Mouse (Mus musculus): ENCODE data around the gene 4930469K13Rik. TPM values are rescaled to one million over a fixed set of nuclear protein-coding genes. Genes with fewer than 3 reads are reported as not detected.

Gene 4930469K13Rik
- polyA plus RNA-seq, 1 experiment, result not detected

DNA sequence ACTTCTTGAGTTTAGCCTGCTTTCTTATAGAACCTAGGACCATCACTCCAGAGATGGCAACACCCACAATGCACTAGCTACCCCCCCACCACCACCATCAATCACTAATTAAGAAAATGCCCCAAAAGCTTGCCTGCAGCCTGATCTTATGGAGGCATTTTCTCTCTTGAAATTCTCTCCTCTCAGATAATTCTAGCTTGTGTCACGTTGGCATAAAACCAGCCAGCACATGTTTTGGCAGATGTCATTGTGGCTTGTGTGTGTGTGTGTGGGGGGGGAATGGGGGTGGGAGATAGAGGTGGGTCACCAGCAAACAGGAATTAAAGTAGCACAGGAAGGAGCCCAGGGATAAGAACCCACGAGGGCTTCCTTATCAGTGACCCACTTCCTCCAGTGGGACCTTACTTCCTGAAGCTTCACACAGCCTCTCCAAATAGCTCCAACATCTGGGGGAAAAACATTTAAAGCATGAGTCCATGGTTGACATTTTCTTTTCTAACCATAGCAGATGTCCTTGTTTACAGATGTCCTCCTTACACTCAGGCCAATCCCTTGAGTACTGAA, 18.3 kb upstream of the 4930469K13Rik start:
- Histone ChIP-seq H3K36me3 (replicated peaks; ENCODE audit: low read length) (peaks cover 3% of the 10 kb centered on the region), H3K27me3 (replicated peaks) (no peaks in the 10 kb centered on the region), H3K4me1 (peaks cover 63% of the 10 kb centered on the region), H3K4me3 (replicated peaks) (peak overlapping the region; percentile 47), H3K9me3 (no peaks in the 10 kb centered on the region)
- TF ChIP-seq FLI1 (IDR thresholded peaks at IDR 0.05; ENCODE audit: low read length), result peak; percentile 56; the same call in 1 of the 2 replicates
- peak; percentile 93; the same call in 2 of the 3 replicates for TF ChIP-seq GATA1 (IDR thresholded peaks at IDR 0.05; ENCODE audit: borderline replicate concordance, low read length)

DNA sequence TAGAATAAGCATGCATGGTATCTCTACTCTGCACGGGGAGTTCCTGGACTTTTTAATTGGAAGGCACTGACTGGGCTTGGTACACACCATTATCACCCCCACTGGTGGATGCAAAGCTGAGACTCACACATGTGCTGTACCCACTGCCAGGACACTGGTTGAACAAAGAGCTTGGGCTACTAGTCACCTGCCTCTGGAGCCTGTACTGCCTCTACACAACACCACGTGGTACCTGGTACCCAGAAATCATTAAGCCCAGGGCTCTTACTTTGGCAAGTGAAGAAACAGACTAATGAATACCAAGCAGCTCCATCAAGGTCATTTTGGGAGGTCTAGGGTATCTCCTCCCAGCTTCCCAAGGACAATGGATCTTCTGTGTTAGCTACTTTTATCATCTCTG, 15.4 kb upstream of the 4930469K13Rik start:
- H3K4me3 ChIP-seq (replicated peaks), result no peak overlapping the region
- peaks cover 4% of the 10 kb centered on the region; the same call in 1 of the 2 replicates for H3K9me3 ChIP-seq
- H3K27me3 ChIP-seq (replicated peaks), result no peaks in the 10 kb centered on the region
- no peak for TF ChIP-seq FLI1 (IDR thresholded peaks at IDR 0.05; ENCODE audit: low read length)
- TF ChIP-seq GATA1 (IDR thresholded peaks at IDR 0.05; ENCODE audit: borderline replicate concordance, low read length), result no peak
- peaks cover 71% of the 10 kb centered on the region for H3K4me1 ChIP-seq
- H3K36me3 ChIP-seq (replicated peaks; ENCODE audit: low read length), result peaks cover 6% of the 10 kb centered on the region

DNA sequence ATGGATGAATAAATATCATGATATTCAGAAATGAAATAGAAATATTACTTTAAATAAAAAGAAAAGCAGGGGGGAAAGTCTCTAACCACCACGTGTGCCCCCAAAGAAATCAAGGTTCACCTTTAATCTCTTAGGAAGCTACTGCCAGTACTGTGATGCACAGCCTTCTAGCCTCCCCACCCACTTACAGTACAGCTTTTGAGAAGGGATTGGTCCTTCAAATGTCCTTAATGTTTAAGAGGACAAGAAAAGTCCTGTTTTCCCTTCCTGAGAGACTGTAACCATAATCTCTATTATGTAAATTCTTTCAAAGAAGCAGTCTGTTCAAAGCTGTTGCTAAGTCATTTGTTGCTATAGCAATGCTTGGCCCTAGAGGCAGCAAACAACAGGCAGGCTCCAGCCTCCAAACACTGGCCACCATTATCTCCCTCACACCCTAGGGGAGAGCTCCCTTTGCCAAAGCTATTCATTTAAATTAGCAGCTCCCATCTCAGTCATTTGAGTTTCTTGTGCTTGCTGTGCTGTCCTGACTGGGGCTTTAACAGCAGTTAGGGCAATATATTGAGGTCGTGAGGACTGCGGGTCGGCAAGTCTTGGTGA, 14.5 kb upstream of the 4930469K13Rik start:
- peaks cover 6% of the 10 kb centered on the region; the same call in 1 of the 2 replicates for H3K9me3 ChIP-seq
- H3K4me1 ChIP-seq, result peaks cover 69% of the 10 kb centered on the region
- TF ChIP-seq GATA1 (IDR thresholded peaks at IDR 0.05; ENCODE audit: borderline replicate concordance, low read length) (no peak), FLI1 (IDR thresholded peaks at IDR 0.05; ENCODE audit: low read length) (no peak)
- H3K36me3 ChIP-seq (replicated peaks; ENCODE audit: low read length), result peaks cover 6% of the 10 kb centered on the region
- H3K27me3 ChIP-seq (replicated peaks), result no peaks in the 10 kb centered on the region
- no peak overlapping the region for H3K4me3 ChIP-seq (replicated peaks)

DNA sequence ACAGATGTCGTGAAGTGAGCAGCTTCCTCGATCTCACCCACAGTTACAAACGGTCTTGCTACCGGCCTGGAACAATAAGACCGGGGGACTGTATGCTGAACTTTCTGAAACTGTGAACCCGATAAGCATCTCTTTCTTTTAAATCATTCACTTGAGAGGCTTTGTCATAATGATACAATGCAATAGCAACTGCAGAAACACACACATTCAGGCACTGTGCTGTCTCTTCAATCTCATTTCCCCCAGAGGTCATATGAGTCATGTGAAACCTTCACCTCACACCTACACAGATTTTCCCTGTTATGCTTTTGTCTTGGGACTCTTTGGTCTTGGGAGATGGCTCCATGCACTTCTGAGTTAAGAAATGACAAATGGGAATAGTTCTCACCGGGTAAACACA, 13.6 kb upstream of the 4930469K13Rik start:
- TF ChIP-seq FLI1 (IDR thresholded peaks at IDR 0.05; ENCODE audit: low read length) (no peak), GATA1 (IDR thresholded peaks at IDR 0.05; ENCODE audit: borderline replicate concordance, low read length) (no peak)
- Histone ChIP-seq H3K4me1 (peaks cover 67% of the 10 kb centered on the region), H3K9me3 (peaks cover 6% of the 10 kb centered on the region; the same call in 1 of the 2 replicates), H3K27me3 (replicated peaks) (no peaks in the 10 kb centered on the region), H3K36me3 (replicated peaks; ENCODE audit: low read length) (peaks cover 6% of the 10 kb centered on the region), H3K4me3 (replicated peaks) (no peak overlapping the region)

DNA sequence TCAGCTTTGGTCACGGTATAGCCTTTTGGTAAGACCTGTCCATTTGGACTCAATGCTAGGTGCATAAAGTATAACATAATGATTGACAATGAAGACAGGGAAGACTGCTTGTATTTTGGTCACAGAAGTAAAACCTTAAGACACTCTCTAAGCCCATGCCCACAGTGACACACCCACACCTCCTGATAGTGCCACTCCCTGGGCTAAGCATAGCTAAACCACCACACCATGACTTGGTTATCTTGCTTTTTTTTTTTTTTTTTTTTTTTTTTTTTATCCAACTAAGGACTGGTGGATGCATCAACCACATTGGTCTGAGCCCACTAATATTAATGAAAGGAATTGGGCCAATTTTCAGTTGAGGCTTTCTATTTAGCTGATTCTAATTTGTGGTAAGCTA, 10.9 kb upstream of the 4930469K13Rik start:
- peaks cover 86% of the 10 kb centered on the region for H3K4me1 ChIP-seq
- H3K9me3 ChIP-seq, result peaks cover 6% of the 10 kb centered on the region; the same call in 1 of the 2 replicates

DNA sequence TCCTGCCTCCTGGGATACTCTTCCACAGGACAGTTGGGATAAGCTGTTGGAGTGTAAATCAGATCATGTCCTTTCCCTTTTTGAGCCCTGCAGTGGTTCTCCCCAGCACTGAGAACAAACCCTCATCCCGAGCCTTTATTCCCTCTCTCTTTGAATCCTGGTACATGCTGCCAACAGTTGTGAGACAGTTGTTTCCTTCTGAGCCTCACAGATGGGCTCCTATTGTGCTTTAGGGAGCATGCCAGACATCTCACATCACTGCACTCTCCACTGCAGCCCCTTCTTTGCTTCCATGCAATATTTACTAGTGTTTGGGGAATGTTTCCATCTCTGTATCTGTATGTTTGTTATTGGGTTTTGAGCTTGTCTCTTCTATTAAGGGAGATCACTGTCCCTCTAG, 6.6 kb upstream of the 4930469K13Rik start:
- no peaks in the 10 kb centered on the region for H3K27me3 ChIP-seq (replicated peaks)
- TF ChIP-seq GATA1 (IDR thresholded peaks at IDR 0.05; ENCODE audit: borderline replicate concordance, low read length), result no peak
- no peak for TF ChIP-seq FLI1 (IDR thresholded peaks at IDR 0.05; ENCODE audit: low read length)
- H3K36me3 ChIP-seq (replicated peaks; ENCODE audit: low read length), result peaks cover 8% of the 10 kb centered on the region
- H3K4me1 ChIP-seq, result peaks cover 84% of the 10 kb centered on the region
- peaks cover 6% of the 10 kb centered on the region; the same call in 1 of the 2 replicates for H3K9me3 ChIP-seq
- H3K4me3 ChIP-seq (replicated peaks), result no peak overlapping the region

More for the DNA sequence above, 10.9 kb upstream of the 4930469K13Rik start:
- Histone ChIP-seq H3K4me3 (replicated peaks) (no peak overlapping the region), H3K27me3 (replicated peaks) (no peaks in the 10 kb centered on the region), H3K36me3 (replicated peaks; ENCODE audit: low read length) (peaks cover 6% of the 10 kb centered on the region)
- TF ChIP-seq FLI1 (IDR thresholded peaks at IDR 0.05; ENCODE audit: low read length) (no peak), GATA1 (IDR thresholded peaks at IDR 0.05; ENCODE audit: borderline replicate concordance, low read length) (no peak)

DNA sequence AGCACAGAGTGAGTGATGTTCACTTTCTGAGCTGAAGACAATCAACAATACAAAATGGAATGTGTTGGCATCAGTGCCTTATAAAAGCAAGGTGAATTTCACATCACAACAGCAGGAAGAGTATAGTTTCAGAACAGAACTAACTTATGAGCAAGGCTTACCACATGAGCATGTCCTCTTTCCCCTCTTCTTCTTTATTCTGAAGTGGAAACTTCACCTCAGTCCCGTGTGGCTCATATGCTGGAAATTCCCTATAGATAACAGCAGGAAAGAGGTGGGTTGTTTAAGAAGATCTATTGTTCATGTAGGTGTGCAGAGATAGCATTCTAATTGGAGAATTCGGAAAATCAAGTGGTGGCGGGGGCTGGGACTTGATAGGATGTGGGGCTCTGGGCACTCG, 3.5 kb upstream of the 4930469K13Rik start:
- Histone ChIP-seq H3K4me3 (replicated peaks) (no peak overlapping the region), H3K9me3 (no peaks in the 10 kb centered on the region), H3K4me1 (peaks cover 82% of the 10 kb centered on the region), H3K27me3 (replicated peaks) (no peaks in the 10 kb centered on the region), H3K36me3 (replicated peaks; ENCODE audit: low read length) (peaks cover 36% of the 10 kb centered on the region)
- TF ChIP-seq FLI1 (IDR thresholded peaks at IDR 0.05; ENCODE audit: low read length), result no peak
- no peak for TF ChIP-seq GATA1 (IDR thresholded peaks at IDR 0.05; ENCODE audit: borderline replicate concordance, low read length)

DNA sequence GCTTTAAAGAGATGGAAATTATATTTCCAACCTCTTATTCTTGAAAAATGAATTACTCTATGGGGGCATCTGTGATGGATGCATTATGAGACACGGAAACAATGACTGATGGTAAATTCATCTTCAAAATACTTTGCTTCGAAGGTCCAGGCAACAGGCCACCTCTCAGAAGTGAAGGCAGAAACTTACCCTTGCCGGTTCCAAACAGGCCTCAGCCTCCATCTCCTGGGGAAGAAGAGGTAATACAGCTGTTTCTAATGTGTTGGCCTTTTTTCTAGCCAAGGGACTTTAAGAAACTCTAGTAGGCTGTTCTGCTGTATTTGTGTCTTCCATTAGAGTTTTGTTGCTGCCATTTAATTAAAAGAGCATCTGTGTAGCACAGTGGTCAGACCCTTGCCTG, 11.3 kb downstream of the 4930469K13Rik start:
- Histone ChIP-seq H3K36me3 (replicated peaks; ENCODE audit: low read length) (peaks cover 90% of the 10 kb centered on the region), H3K27me3 (replicated peaks) (no peaks in the 10 kb centered on the region), H3K4me1 (peaks cover 54% of the 10 kb centered on the region), H3K9me3 (no peaks in the 10 kb centered on the region), H3K4me3 (replicated peaks) (no peak overlapping the region)
- TF ChIP-seq FLI1 (IDR thresholded peaks at IDR 0.05; ENCODE audit: low read length) (no peak), GATA1 (IDR thresholded peaks at IDR 0.05; ENCODE audit: borderline replicate concordance, low read length) (no peak)

DNA sequence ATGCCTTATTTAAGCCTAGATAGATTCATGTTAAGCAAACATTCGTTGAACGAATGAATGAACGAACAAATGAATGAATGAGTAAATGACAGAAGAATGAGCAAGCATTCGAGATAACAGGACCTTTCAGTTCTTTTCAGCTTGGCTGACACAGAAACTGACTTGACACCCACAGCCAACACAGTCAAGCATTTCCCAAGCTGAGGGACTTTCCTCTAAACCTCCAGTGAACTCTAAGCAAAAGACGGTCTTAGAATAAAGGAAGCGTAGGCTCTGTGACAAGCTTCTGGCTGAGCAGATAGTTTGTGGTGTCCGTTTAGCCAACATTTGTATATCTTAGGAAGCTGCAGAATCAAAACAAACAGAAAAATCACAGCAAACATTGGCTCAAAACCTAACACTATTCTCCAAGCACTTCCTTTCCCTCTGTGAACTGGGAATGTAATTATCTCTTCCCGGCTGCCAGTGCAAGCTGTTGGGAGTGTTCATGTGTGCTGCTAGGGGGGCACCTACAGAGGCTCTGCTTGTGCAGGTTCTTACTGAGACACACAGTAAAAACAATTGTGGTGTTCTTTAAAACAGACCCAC, 12.1 kb downstream of the 4930469K13Rik start:
- Histone ChIP-seq H3K4me1 (peaks cover 56% of the 10 kb centered on the region), H3K4me3 (replicated peaks) (no peak overlapping the region), H3K9me3 (no peaks in the 10 kb centered on the region), H3K36me3 (replicated peaks; ENCODE audit: low read length) (peaks cover 98% of the 10 kb centered on the region), H3K27me3 (replicated peaks) (no peaks in the 10 kb centered on the region)
- TF ChIP-seq FLI1 (IDR thresholded peaks at IDR 0.05; ENCODE audit: low read length) (no peak), GATA1 (IDR thresholded peaks at IDR 0.05; ENCODE audit: borderline replicate concordance, low read length) (no peak)

DNA sequence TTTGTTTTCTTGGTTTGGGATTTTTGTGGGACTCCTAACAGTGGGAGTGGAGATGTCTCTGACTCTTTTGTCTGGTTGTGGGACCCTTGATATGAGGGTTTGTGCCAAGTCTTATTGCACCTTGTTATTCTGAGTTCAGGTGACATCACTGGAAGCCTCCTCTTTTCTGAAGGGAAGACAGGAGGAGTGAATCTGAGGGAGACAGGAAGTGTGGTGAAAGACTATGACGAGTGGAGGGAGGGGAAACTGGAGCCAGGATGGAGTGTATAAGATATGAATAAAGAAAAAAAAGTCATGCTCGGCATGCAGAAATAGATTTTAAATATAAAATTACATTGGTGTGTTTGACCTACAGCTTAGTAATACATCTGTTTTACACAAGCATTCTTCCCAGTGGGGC, 13.7 kb downstream of the 4930469K13Rik start:
- Histone ChIP-seq H3K9me3 (no peaks in the 10 kb centered on the region), H3K27me3 (replicated peaks) (no peaks in the 10 kb centered on the region), H3K4me1 (peaks cover 65% of the 10 kb centered on the region), H3K4me3 (replicated peaks) (no peak overlapping the region), H3K36me3 (replicated peaks; ENCODE audit: low read length) (peaks cover 99% of the 10 kb centered on the region)
- TF ChIP-seq FLI1 (IDR thresholded peaks at IDR 0.05; ENCODE audit: low read length), result no peak
